Mouse (Mus musculus): Measurements from ENCODE around the gene Hnrnpa2b1.

DNA sequence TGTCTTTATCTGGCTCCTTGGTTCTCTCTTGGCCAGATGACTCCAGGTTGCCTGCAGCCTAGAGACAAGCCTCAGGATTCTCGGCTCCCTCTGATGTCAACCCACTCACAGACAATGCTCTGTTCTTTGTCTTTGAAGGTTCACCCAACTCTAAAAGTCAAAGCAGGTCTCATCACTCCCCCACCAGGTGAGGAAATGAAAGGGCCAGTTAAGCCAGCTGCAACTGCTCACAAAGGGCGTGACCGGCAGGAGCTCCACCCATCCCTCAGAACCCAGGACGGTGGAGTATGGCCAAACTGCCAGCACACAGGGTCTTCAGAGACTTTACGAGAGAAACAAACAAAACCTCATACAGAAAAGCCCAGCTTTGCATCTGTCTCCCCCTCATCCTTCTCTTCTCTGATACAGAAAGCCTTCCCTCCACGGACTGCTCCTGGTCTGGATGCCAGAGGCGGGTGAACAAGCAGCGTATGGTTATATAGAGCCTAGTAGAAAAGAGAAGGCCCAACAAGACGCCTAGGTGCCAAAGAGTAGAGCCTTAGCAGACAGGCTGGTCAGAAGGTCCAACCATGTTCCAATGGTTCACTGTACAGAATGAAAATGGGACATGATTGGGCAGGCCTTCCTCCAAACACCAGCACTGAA is 27.4 kb downstream of the Hnrnpa2b1 start:
- TF ChIP-seq GATA1 (IDR thresholded peaks at IDR 0.05; ENCODE audit: low read length), result no peak
- no peak for TF ChIP-seq TAL1 (IDR thresholded peaks at IDR 0.05; ENCODE audit: low read length)

Data from erythroblast, embryonic 14.5 days (primary cell).